Mouse (Mus musculus) embryo, embryonic 10.5 days (tissue): ENCODE results near the gene Aamdc.
A peak's percentile ranks its signal among the peaks of the same experiment; 100 is the strongest.

ENCODE experiments used
- DNase-seq: peaks from one replicate; pipeline ENCODE4 v3.0.0-alpha.2; 2015; ENCODE audit warnings: low spot score

The Aamdc gene

GRCm38 (mm10) chr7:97579067-97579975 is at the start of gene Aamdc, which contains the start of gene Rsf1:
TSS of gene Aamdc (minus strand) at chr7:97579497.
TSS of gene Rsf1 (plus strand) at chr7:97579889.
- DNase-seq: peak; percentile 99

GRCm38 (mm10) chr7:97623402-97623801 is 44.1 kb upstream of the Aamdc start:
- DNase-seq: no peak

GRCm38 (mm10) chr7:97622676-97623075 is 43.4 kb upstream of the Aamdc start:
- no peak for DNase-seq

GRCm38 (mm10) chr7:97621346-97621745 is 42.0 kb upstream of the Aamdc start:
- no peak for DNase-seq

- DNase-seq: no peak
Observed at GRCm38 (mm10) chr7:97598548-97598947, 19.3 kb upstream of the Aamdc start.

GRCm38 (mm10) chr7:97593535-97593934 is 14.2 kb upstream of the Aamdc start:
- no peak for DNase-seq

GRCm38 (mm10) chr7:97592396-97592795 is 13.1 kb upstream of the Aamdc start:
- no peak for DNase-seq

GRCm38 (mm10) chr7:97591336-97591735 is 12.0 kb upstream of the Aamdc start:
- DNase-seq: no peak

- DNase-seq: peak; percentile 11
Observed at GRCm38 (mm10) chr7:97590488-97590887, 11.2 kb upstream of the Aamdc start.

- no peak for DNase-seq
Observed at GRCm38 (mm10) chr7:97588506-97588905, 9.2 kb upstream of the Aamdc start.

- peak; percentile 90 for DNase-seq
Observed at GRCm38 (mm10) chr7:97580843-97581214, 1.5 kb upstream of the Aamdc start.

- no peak for DNase-seq
Observed at GRCm38 (mm10) chr7:97579976-97580842, 912 bp upstream of the Aamdc start.

GRCm38 (mm10) chr7:97578361-97579066 is 783 bp downstream of the Aamdc start:
- DNase-seq: peak; percentile 36

- DNase-seq: peak; percentile 6
Observed at GRCm38 (mm10) chr7:97570389-97570788, 8.9 kb downstream of the Aamdc start.

GRCm38 (mm10) chr7:97569372-97569771 is 9.9 kb downstream of the Aamdc start:
- no peak for DNase-seq

- DNase-seq: no peak
Observed at GRCm38 (mm10) chr7:97563576-97563975, 15.7 kb downstream of the Aamdc start.

- DNase-seq: no peak
Observed at GRCm38 (mm10) chr7:97550673-97551072, 28.6 kb downstream of the Aamdc start.

GRCm38 (mm10) chr7:97549301-97549700 is 30.0 kb downstream of the Aamdc start:
- no peak for DNase-seq

- no peak for DNase-seq
Observed at GRCm38 (mm10) chr7:97546462-97546861, 32.8 kb downstream of the Aamdc start.

GRCm38 (mm10) chr7:97536571-97536970 is 42.7 kb downstream of the Aamdc start:
- no peak for DNase-seq

- DNase-seq: no peak
Observed at GRCm38 (mm10) chr7:97535531-97535930, 43.8 kb downstream of the Aamdc start.

- DNase-seq: no peak
Observed at GRCm38 (mm10) chr7:97519935-97520334, 59.4 kb downstream of the Aamdc start.
